Mouse (Mus musculus) monocyte, adult 5-6 weeks (primary cell): ENCODE data around the gene Pgr15l. TPM values are rescaled to one million over a fixed set of nuclear protein-coding genes. Genes with fewer than 3 reads are reported as not detected.

Source experiments
- ATAC-seq: fragments of 153-309, 156-312 bp; replicated peaks from 2 replicates; pipeline ENCODE4 v1.8.0; 2017; ENCODE audit warnings: mild to moderate bottlenecking; ENCODE audit not compliant: low TSS enrichment, insufficient number of reproducible peaks, severe bottlenecking, poor library complexity, low FRiP score
- total RNA-seq: library from RNA; stranded (forward); fragments of 200-1000, 200-491, 200-594 nt; gene quantifications from 3 replicates; pipeline ENCODE4 v1.2.3, GENCODE M21; 2017

Gene Pgr15l
- total RNA-seq = not detected in 3 replicates

DNA sequence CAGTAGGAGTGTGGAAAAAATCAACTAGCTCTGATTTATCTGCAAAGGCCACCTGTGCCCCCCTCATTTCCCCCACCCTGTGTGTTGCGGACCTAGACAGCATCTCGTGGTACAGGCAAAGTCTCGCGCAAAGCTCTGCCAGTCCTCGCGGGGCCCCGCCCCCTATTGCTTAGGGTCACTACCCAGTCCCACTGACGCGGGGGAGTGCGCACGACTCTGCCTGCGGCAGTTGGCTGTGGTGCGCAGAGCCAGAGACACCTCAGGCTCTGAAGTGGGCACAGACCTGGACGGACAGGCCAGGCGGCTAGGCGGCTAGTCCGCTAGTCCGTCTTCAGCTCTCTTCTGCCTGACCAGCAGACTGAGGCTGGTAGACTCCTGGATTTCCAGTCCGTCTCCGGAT, at the start of gene Pgr15l:
Gene Pgr15l (plus strand): TSS at position 228 of the 400 bp plus-strand sequence.
- no peak for ATAC-seq

DNA sequence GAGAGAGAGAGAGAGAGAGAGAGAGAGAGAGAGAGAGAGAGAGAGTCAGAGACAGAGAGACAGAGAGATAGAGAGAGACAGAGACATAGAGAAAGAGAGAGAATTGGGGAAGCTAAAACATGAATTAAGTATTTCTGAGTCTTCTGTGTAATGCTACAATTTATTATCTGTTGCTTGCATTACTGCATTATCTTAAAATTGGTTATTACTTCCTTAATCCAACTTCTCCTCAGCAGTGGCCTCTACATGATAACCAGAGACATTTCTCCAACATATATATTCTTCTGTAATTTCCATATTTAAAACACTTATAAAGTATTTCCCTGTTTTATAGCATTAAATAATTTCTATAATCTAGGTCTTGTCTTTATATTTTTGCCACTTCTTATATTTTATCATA, 44.9 kb upstream of the Pgr15l start:
- no peak for ATAC-seq

GRCm38 (mm10) chrX:97069816-97070215, 2.6 kb upstream of the Pgr15l start:
- ATAC-seq = no peak
